Mouse (Mus musculus): ENCODE data around the gene Ap2a1.

DNA sequence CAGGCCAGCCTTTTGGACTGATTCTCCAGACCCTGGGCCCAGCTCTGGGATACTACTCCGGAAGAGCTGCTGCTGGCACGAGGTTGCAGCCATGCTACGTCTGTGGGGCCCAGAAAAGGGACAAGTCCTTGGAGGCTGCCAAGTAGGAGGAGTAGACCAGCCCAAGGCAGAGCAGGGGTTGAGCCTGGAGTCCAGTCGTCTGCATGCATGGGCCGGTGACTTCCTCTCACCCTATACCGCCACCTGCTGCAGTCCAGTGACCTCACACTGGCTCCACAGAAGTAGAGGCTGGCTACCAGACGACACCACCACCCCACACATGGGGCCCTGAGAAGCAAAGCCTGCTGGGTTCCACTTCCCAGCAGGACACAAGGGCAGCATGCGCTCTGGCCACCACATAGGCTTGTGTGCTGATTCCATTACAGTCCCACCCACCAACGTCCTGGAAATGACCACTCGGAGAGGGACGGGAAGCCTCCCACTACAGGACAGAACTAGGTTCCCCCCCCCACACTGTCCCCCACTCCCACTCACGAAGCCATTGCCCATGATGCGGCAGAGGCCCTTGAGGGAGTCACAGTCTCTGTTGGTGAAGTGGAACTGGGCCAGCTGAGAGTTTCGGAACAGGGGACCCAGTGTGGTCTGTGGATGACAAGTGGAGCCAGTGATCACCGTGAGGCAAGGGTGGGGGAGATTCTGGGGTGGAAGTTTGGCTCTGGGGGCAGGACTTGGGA is 62.9 kb downstream of the Ap2a1 start:
- TF ChIP-seq CTCF (IDR thresholded peaks at IDR 0.05; ENCODE audit: low read depth) (peak; percentile 52), EP300 (IDR thresholded peaks at IDR 0.05; ENCODE audit: low read depth) (no peak)

All from liver, embryonic 14.5 days (tissue).